ENCODE assay signal across 8 mouse cellular contexts in genomic region chr17:23806867-23807266, GRCm38 (mm10). TPM values are rescaled to one million over a fixed set of nuclear protein-coding genes. Genes with fewer than 3 reads are reported as not detected.
DNase-seq lines count a peak whose midpoint lies in the region; ATAC-seq and TF ChIP-seq lines count a peak whose summit lies in the region.

No protein-coding gene starts in this region.

- DNase-seq in cerebellum, adult 18-20 months: peak; percentile 67 to 71
- DNase-seq in cerebellum, postnatal 4 days (ENCODE audit: low spot score in 2 of 2): no peak
- peak; percentile 36 for DNase-seq in 3134 (ENCODE audit: extremely low read depth, insufficient read length, low spot score)
- peak; percentile 62 to 66 for DNase-seq in cerebellum, postnatal 14 days
- no peak for DNase-seq in hindbrain, postnatal 0 days (ENCODE audit: low spot score)
- DNase-seq in liver, postnatal 0 days: peak; percentile 28
- DNase-seq in testis, postnatal 10 days (ENCODE audit: low spot score): peak; percentile 66
- DNase-seq in left cerebral cortex, adult 8-10 months (ENCODE audit: low spot score in 2 of 2): no peak

- 71% methylated on average over 25 of the region's 25 CpGs for WGBS in hindbrain, postnatal 0 days
- 78% methylated on average over 25 of the region's 25 CpGs for WGBS in liver, postnatal 0 days (ENCODE audit: insufficient replicate concordance)

- peak overlapping the region; percentile 90 for H3K4me2 ChIP-seq in hindbrain, postnatal 0 days (ENCODE audit: low read depth, low read length)
- H3K4me2 ChIP-seq in liver, postnatal 0 days (ENCODE audit: low read depth, low read length): peak overlapping the region; percentile 6; the same call in 1 of the 2 replicates

- TF ChIP-seq CTCF in hindbrain, postnatal 0 days (IDR thresholded peaks at IDR 0.05; ENCODE audit: low read depth): no peak
- peak; percentile 24; the same call in 1 of the 2 replicates for TF ChIP-seq CTCF in liver, postnatal 0 days (IDR thresholded peaks at IDR 0.05; ENCODE audit: low read depth)

- no peak for ATAC-seq in hindbrain, postnatal 0 days
- ATAC-seq in liver, postnatal 0 days: no peak

- no peak overlapping the region for H3K4me3 ChIP-seq in hindbrain, postnatal 0 days (ENCODE audit: low read length)
- H3K4me3 ChIP-seq in liver, postnatal 0 days (ENCODE audit: low read depth, low read length): no peak overlapping the region

- peaks cover 19% of the 10 kb centered on the region for H3K4me1 ChIP-seq in hindbrain, postnatal 0 days (ENCODE audit: insufficient read depth, low read length)
- H3K4me1 ChIP-seq in liver, postnatal 0 days (ENCODE audit: insufficient read depth): peaks cover 26% of the 10 kb centered on the region

- H3K9me3 ChIP-seq in hindbrain, postnatal 0 days (ENCODE audit: low read length): no peaks in the 10 kb centered on the region
- no peaks in the 10 kb centered on the region for H3K9me3 ChIP-seq in liver, postnatal 0 days (ENCODE audit: low read length)

- peaks cover 35% of the 10 kb centered on the region for H3K36me3 ChIP-seq in hindbrain, postnatal 0 days (ENCODE audit: insufficient read depth, low read length)
- peaks cover 48% of the 10 kb centered on the region for H3K36me3 ChIP-seq in liver, postnatal 0 days (replicated peaks; ENCODE audit: insufficient read depth, low read length)

- TF ChIP-seq EP300 in liver, postnatal 0 days (IDR thresholded peaks at IDR 0.05; ENCODE audit: low read depth): no peak

- no peak overlapping the region for H3K27ac ChIP-seq in hindbrain, postnatal 0 days
- no peak overlapping the region for H3K27ac ChIP-seq in liver, postnatal 0 days (ENCODE audit: low read depth)

- H3K9ac ChIP-seq in hindbrain, postnatal 0 days (replicated peaks; ENCODE audit: low read length): no peak overlapping the region
- H3K9ac ChIP-seq in liver, postnatal 0 days (replicated peaks): no peak overlapping the region

- H3K27me3 ChIP-seq in hindbrain, postnatal 0 days (ENCODE audit: insufficient read depth, low read length): no peaks in the 10 kb centered on the region
- no peaks in the 10 kb centered on the region for H3K27me3 ChIP-seq in liver, postnatal 0 days (ENCODE audit: insufficient read depth, low read length)

RNA-seq across cellular contexts. Expression of gene Srrm2, which starts 16.5 kb away (rescaled TPM):
- 133 and 144 TPM in 2 replicates for total RNA-seq in hindbrain, postnatal 0 days (2014; rRNA removed)
- 419 and 436 TPM in 2 replicates for polyA plus RNA-seq in hindbrain, postnatal 0 days (2015; fragmentation: Nextera tagmentation; extraction: Ambion mirVana)
- polyA plus RNA-seq in liver, postnatal 0 days (2015; fragmentation: Nextera tagmentation; extraction: Ambion mirVana): 132 and 137 TPM in 2 replicates
- 100 to 1,000 TPM; 535 to 585 (median 566) TPM for total RNA-seq in left cerebral cortex, adult 8-10 months (2022)

RNA-seq across cellular contexts. Expression of gene Flywch2, which starts 21.0 kb away (rescaled TPM):
- 63.3 and 83.8 TPM in 2 replicates for total RNA-seq in hindbrain, postnatal 0 days (2014; rRNA removed)
- 99.8 and 123 TPM in 2 replicates for polyA plus RNA-seq in hindbrain, postnatal 0 days (2015; fragmentation: Nextera tagmentation; extraction: Ambion mirVana)
- 2.3 and 2.4 TPM in 2 replicates for polyA plus RNA-seq in liver, postnatal 0 days (2015; fragmentation: Nextera tagmentation; extraction: Ambion mirVana)
- 10 to 100 TPM; 12.2 to 21.3 (median 17.7) TPM for total RNA-seq in left cerebral cortex, adult 8-10 months (2022)

RNA-seq across cellular contexts. Expression of gene Elob, which starts 22.1 kb away (rescaled TPM):
- total RNA-seq in hindbrain, postnatal 0 days (2014; rRNA removed): 755 and 1,410 TPM in 2 replicates
- 1,482 and 1,504 TPM in 2 replicates for polyA plus RNA-seq in hindbrain, postnatal 0 days (2015; fragmentation: Nextera tagmentation; extraction: Ambion mirVana)
- polyA plus RNA-seq in liver, postnatal 0 days (2015; fragmentation: Nextera tagmentation; extraction: Ambion mirVana): 458 and 460 TPM in 2 replicates
- total RNA-seq in left cerebral cortex, adult 8-10 months (2022): 100 to 1,000 TPM; 314 to 398 (median 353) TPM

RNA-seq across cellular contexts. Expression of gene Prss33, which starts 29.0 kb away (rescaled TPM):
- total RNA-seq in hindbrain, postnatal 0 days (2014; rRNA removed): not detected in 2 replicates
- not detected in 2 replicates for polyA plus RNA-seq in hindbrain, postnatal 0 days (2015; fragmentation: Nextera tagmentation; extraction: Ambion mirVana)
- not detected in 2 replicates for polyA plus RNA-seq in liver, postnatal 0 days (2015; fragmentation: Nextera tagmentation; extraction: Ambion mirVana)
- total RNA-seq in left cerebral cortex, adult 8-10 months (2022): under 1 TPM in 1 of 4 experiments, not detected in 3; 0.30 TPM

RNA-seq across cellular contexts. Expression of gene Flywch1, which starts 35.5 kb away (rescaled TPM):
- total RNA-seq in hindbrain, postnatal 0 days (2014; rRNA removed): 230 and 258 TPM in 2 replicates
- 165 and 183 TPM in 2 replicates for polyA plus RNA-seq in hindbrain, postnatal 0 days (2015; fragmentation: Nextera tagmentation; extraction: Ambion mirVana)
- 11.9 TPM in 2 replicates for polyA plus RNA-seq in liver, postnatal 0 days (2015; fragmentation: Nextera tagmentation; extraction: Ambion mirVana)
- 100 to 1,000 TPM; 423 to 484 (median 468) TPM for total RNA-seq in left cerebral cortex, adult 8-10 months (2022)

Comparison
In these comparisons a context has a peak if more than half of its experiments do, and no peak if none do; other contexts are left out.
1. DNase-seq: peak in cerebellum, adult 18-20 months (2 of 2), 3134 (single experiment), cerebellum, postnatal 14 days (2 of 2), liver, postnatal 0 days (single experiment) and testis, postnatal 10 days (single experiment); none in cerebellum, postnatal 4 days (0 of 2), hindbrain, postnatal 0 days (single experiment) and left cerebral cortex, adult 8-10 months (0 of 2).